Mouse (Mus musculus): ENCODE measurements around the gene Psmb7.

DNA sequence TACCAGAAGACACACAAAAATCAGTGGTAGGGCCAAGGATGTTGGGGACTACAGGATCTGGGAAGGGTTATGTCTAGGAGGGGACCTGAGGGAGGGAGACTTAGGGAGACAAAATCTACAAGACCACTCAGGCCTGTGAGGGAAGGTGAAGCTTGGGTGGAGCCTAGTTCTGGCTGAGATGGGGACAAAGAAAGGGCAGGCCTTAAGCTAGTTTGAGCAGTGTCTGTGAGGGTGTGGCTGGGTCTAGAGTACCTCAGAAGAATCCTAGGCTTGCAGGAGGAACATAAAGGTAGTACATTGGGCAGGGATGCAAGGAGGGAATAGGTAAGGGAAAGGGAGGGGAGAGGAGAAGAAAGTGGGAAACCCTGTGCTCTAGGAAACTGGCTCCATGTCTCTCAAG is 99.5 kb downstream of the Psmb7 start:
- TF ChIP-seq CTCF (IDR thresholded peaks at IDR 0.05; ENCODE audit: control insufficient read depth, insufficient read depth, insufficient read length): no peak
- no peak for TF ChIP-seq MYOD1 (IDR thresholded peaks at IDR 0.05; ENCODE audit: control insufficient read depth, insufficient read length, low read depth)
- no peak for TF ChIP-seq MYOG (IDR thresholded peaks at IDR 0.05; ENCODE audit: control insufficient read depth, extremely low read depth, insufficient read length)
- TF ChIP-seq USF1 (IDR thresholded peaks at IDR 0.05; ENCODE audit: low read depth): no peak
- no peak for TF ChIP-seq MAX (IDR thresholded peaks at IDR 0.05)
- no peak for TF ChIP-seq CEBPB (IDR thresholded peaks at IDR 0.05; ENCODE audit: low read depth)
- no peak for TF ChIP-seq FOSL1 (IDR thresholded peaks at IDR 0.05; ENCODE audit: insufficient read depth, low read length, poor library complexity, severe bottlenecking)

Measured in C2C12 (cell line).